Mouse (Mus musculus) kidney, postnatal 0 days (tissue): ENCODE measurements at regions not wholly inside any gene's neighbourhood (a gene's known extent, or its start where the extent isn't known, plus 50 kb on each side); places are given as distances from the start of the nearest gene placed in this dataset.

Experiments
- ATAC-seq: fragments of 200-750 bp; cut with Nextera tagmentation; replicated peaks from 2 replicates; pipeline ENCODE4 v1.8.0; 2017; ENCODE audit warnings: low read depth, moderate number of reproducible peaks, moderate TSS enrichment, moderate library complexity; ENCODE audit not compliant: low FRiP score
- DNase-seq: peaks from one replicate; pipeline ENCODE4 v3.0.0-alpha.2; 2016; ENCODE audit warnings: low spot score
- H3K27ac ChIP-seq: fragments of 300-500 bp; sonication (generic); 2 replicates; pipeline ENCODE4 v1.5.1; 2014; ENCODE audit warnings: mild to moderate bottlenecking
- H3K27me3 ChIP-seq: fragments of 300-500 bp; sonication (generic); 2 replicates; pipeline ENCODE4 v1.6.1; 2014; ENCODE audit warnings: low read length, mixed read lengths; ENCODE audit not compliant: insufficient read depth
- H3K36me3 ChIP-seq: fragments of 300-500 bp; sonication (generic); 2 replicates; pipeline ENCODE4 v1.6.1; 2014; ENCODE audit warnings: low read length, mixed read lengths; ENCODE audit not compliant: insufficient read depth
- H3K4me1 ChIP-seq: fragments of 300-500 bp; sonication (generic); replicated peaks from 2 replicates; pipeline ENCODE4 v1.6.1; 2014; ENCODE audit warnings: antibody characterized with exemption, low read length, mixed read lengths; ENCODE audit not compliant: insufficient read depth
- H3K4me2 ChIP-seq: fragments of 300-500 bp; sonication (generic); 2 replicates; pipeline ENCODE4 v1.6.1; 2014; ENCODE audit warnings: mild to moderate bottlenecking, low read length, moderate library complexity, mixed read lengths
- H3K4me3 ChIP-seq: fragments of 300-500 bp; sonication (generic); replicated peaks from 2 replicates; pipeline ENCODE4 v1.5.1; 2014; ENCODE audit warnings: low read depth, low read length
- H3K9ac ChIP-seq: fragments of 300-500 bp; sonication (generic); 2 replicates; pipeline ENCODE4 v1.6.1; 2014; ENCODE audit warnings: low read depth, low read length
- H3K9me3 ChIP-seq: fragments of 300-500 bp; sonication (generic); replicated peaks from 2 replicates; pipeline ENCODE4 v1.6.1; 2016; ENCODE audit warnings: low read length, inconsistent platforms, mixed read lengths
- CTCF ChIP-seq: IDR thresholded peaks from 2 replicates; pipeline ENCODE4 v1.5.1; 2016; ENCODE audit warnings: antibody characterized with exemption, low read depth, mild to moderate bottlenecking, moderate library complexity
- WGBS: fragments of 180-500 bp; shearing (Covaris S2); extraction: QIAGEN DNeasy Blood & Tissue Kit; methylation state at CpG from one replicate; pipeline ENCODE4 v1.1.7; 2014; 5-methylcytosine and 5-hydroxymethylcytosine counted together

GRCm38 (mm10) chr4:56582405-56582804 lies 157.5 kb upstream of the Gm26657 start:
- Histone ChIP-seq H3K4me2 (no peak overlapping the region), H3K4me3 (no peak overlapping the region), H3K36me3 (no peaks in the 10 kb centered on the region), H3K27ac (no peak overlapping the region), H3K4me1 (no peaks in the 10 kb centered on the region), H3K27me3 (no peaks in the 10 kb centered on the region), H3K9ac (no peak overlapping the region), H3K9me3 (no peaks in the 10 kb centered on the region)
- DNase-seq, result no peak
- no peak for ATAC-seq
- 76% methylated on average over 3 of the region's 3 CpGs for WGBS
- no peak for TF ChIP-seq CTCF

GRCm38 (mm10) chr4:56576837-56577548 lies 162.9 kb upstream of the Gm26657 start:
- no peak overlapping the region for H3K4me3 ChIP-seq
- no peaks in the 10 kb centered on the region for H3K27me3 ChIP-seq
- no peak overlapping the region for H3K4me2 ChIP-seq
- no peak overlapping the region for H3K27ac ChIP-seq
- H3K4me1 ChIP-seq, result no peaks in the 10 kb centered on the region
- 85% methylated on average over 15 of the region's 15 CpGs for WGBS
- H3K9ac ChIP-seq, result no peak overlapping the region
- ATAC-seq (no peak), DNase-seq (no peak)
- H3K9me3 ChIP-seq, result no peaks in the 10 kb centered on the region
- no peak for TF ChIP-seq CTCF
- H3K36me3 ChIP-seq, result no peaks in the 10 kb centered on the region

GRCm38 (mm10) chr4:56552126-56552525 lies 187.7 kb upstream of the Gm26657 start:
- Histone ChIP-seq H3K4me3 (no peak overlapping the region), H3K4me2 (no peak overlapping the region), H3K36me3 (no peaks in the 10 kb centered on the region), H3K4me1 (no peaks in the 10 kb centered on the region), H3K9ac (no peak overlapping the region), H3K9me3 (no peaks in the 10 kb centered on the region), H3K27me3 (no peaks in the 10 kb centered on the region), H3K27ac (no peak overlapping the region)
- ATAC-seq (no peak), DNase-seq (no peak)
- no peak for TF ChIP-seq CTCF

GRCm38 (mm10) chr4:56533344-56533985 lies 206.4 kb upstream of the Gm26657 start:
- no peak for DNase-seq
- TF ChIP-seq CTCF, result no peak
- no peak overlapping the region for H3K4me2 ChIP-seq
- no peak overlapping the region for H3K9ac ChIP-seq
- no peak overlapping the region for H3K4me3 ChIP-seq
- no peaks in the 10 kb centered on the region for H3K9me3 ChIP-seq
- no peak for ATAC-seq
- no peak overlapping the region for H3K27ac ChIP-seq
- H3K4me1 ChIP-seq, result no peaks in the 10 kb centered on the region
- H3K27me3 ChIP-seq, result no peaks in the 10 kb centered on the region
- H3K36me3 ChIP-seq, result no peaks in the 10 kb centered on the region
- 71% methylated on average over 9 of the region's 9 CpGs for WGBS

- Histone ChIP-seq H3K4me3 (no peak overlapping the region), H3K27me3 (no peaks in the 10 kb centered on the region), H3K9me3 (no peaks in the 10 kb centered on the region), H3K27ac (no peak overlapping the region), H3K36me3 (no peaks in the 10 kb centered on the region), H3K9ac (no peak overlapping the region), H3K4me2 (no peak overlapping the region), H3K4me1 (no peaks in the 10 kb centered on the region)
- no peak for TF ChIP-seq CTCF
- WGBS, result 57% methylated on average over 9 of the region's 9 CpGs
- ATAC-seq, result no peak
- no peak for DNase-seq
These were observed 206.9 kb upstream of the Gm26657 start for GRCm38 (mm10) chr4:56532921-56533320.

- TF ChIP-seq CTCF, result no peak
- H3K4me1 ChIP-seq, result no peaks in the 10 kb centered on the region
- H3K9me3 ChIP-seq, result no peaks in the 10 kb centered on the region
- H3K27ac ChIP-seq, result no peak overlapping the region
- H3K36me3 ChIP-seq, result no peaks in the 10 kb centered on the region
- 77% methylated on average over 2 of the region's 2 CpGs for WGBS
- DNase-seq (no peak), ATAC-seq (no peak)
- H3K9ac ChIP-seq, result no peak overlapping the region
- no peaks in the 10 kb centered on the region for H3K27me3 ChIP-seq
- no peak overlapping the region for H3K4me2 ChIP-seq
- no peak overlapping the region for H3K4me3 ChIP-seq
These were observed 211.3 kb upstream of the Gm26657 start for GRCm38 (mm10) chr4:56528571-56528970.
